Mouse (Mus musculus): Measurements from ENCODE around the gene Fcna. TPM values are rescaled to one million over a fixed set of nuclear protein-coding genes. Genes with fewer than 3 reads are reported as not detected.

Gene Fcna
- polyA plus RNA-seq (2015; fragmentation: Nextera tagmentation; extraction: Ambion mirVana) = 2.2 and 2.7 TPM in 2 replicates

GRCm38 (mm10) chr2:25627811-25628210 lies at the start of gene Fcna:
Fcna (minus strand) TSS chr2:25628030.
- no peak within 1 kb of the TSS for H3K27ac ChIP-seq (replicated peaks)
- no peak within 1 kb of the TSS for H3K4me2 ChIP-seq (replicated peaks)
- no peaks in the 10 kb centered on the region for H3K4me1 ChIP-seq
- H3K4me3 ChIP-seq = no peak within 1 kb of the TSS
- no peaks in the 10 kb centered on the region for H3K27me3 ChIP-seq
- WGBS = 86% methylated on average over 6 of the region's 6 CpGs
- no peaks in the 10 kb centered on the region for H3K9me3 ChIP-seq
- no peak for ATAC-seq (replicated peaks)
- no peaks in the 10 kb centered on the region for H3K36me3 ChIP-seq
- no peak within 1 kb of the TSS for H3K9ac ChIP-seq (replicated peaks)

- 93% methylated on average over 3 of the region's 3 CpGs for WGBS
- Histone ChIP-seq H3K27ac (replicated peaks) (no peak within 1 kb of the TSS), H3K27me3 (no peaks in the 10 kb centered on the region), H3K36me3 (no peaks in the 10 kb centered on the region), H3K4me1 (no peaks in the 10 kb centered on the region), H3K4me2 (replicated peaks) (no peak within 1 kb of the TSS), H3K9me3 (no peaks in the 10 kb centered on the region), H3K9ac (replicated peaks) (no peak within 1 kb of the TSS), H3K4me3 (no peak within 1 kb of the TSS)
- no peak for ATAC-seq (replicated peaks)
These were observed 48.7 kb upstream of the Fcna start, which contains the start of gene Lcn6 for GRCm38 (mm10) chr2:25676486-25676885. Lcn6 (plus strand) TSS chr2:25676786.

- Histone ChIP-seq H3K36me3 (no peaks in the 10 kb centered on the region), H3K9me3 (no peaks in the 10 kb centered on the region), H3K4me3 (no peak overlapping the region), H3K4me2 (replicated peaks) (no peak overlapping the region), H3K9ac (replicated peaks) (no peak overlapping the region), H3K4me1 (no peaks in the 10 kb centered on the region), H3K27me3 (no peaks in the 10 kb centered on the region), H3K27ac (replicated peaks) (no peak overlapping the region)
- no peak for ATAC-seq (replicated peaks)
- 63% methylated on average over 1 of the region's 1 CpGs for WGBS
These were observed 38.7 kb upstream of the Fcna start for GRCm38 (mm10) chr2:25666516-25666915.

- Histone ChIP-seq H3K9me3 (no peaks in the 10 kb centered on the region), H3K36me3 (no peaks in the 10 kb centered on the region), H3K9ac (replicated peaks) (no peak overlapping the region), H3K4me1 (no peaks in the 10 kb centered on the region), H3K4me3 (no peak overlapping the region), H3K27me3 (no peaks in the 10 kb centered on the region), H3K4me2 (replicated peaks) (no peak overlapping the region), H3K27ac (replicated peaks) (no peak overlapping the region)
- 82% methylated on average over 5 of the region's 5 CpGs for WGBS
- ATAC-seq (replicated peaks) = no peak
These were observed 36.3 kb upstream of the Fcna start for GRCm38 (mm10) chr2:25664125-25664524.

- 67% methylated on average over 1 of the region's 1 CpGs for WGBS
- Histone ChIP-seq H3K4me3 (no peak overlapping the region), H3K27me3 (no peaks in the 10 kb centered on the region), H3K27ac (replicated peaks) (no peak overlapping the region), H3K9me3 (no peaks in the 10 kb centered on the region), H3K4me2 (replicated peaks) (no peak overlapping the region), H3K36me3 (no peaks in the 10 kb centered on the region), H3K4me1 (no peaks in the 10 kb centered on the region), H3K9ac (replicated peaks) (no peak overlapping the region)
- ATAC-seq (replicated peaks) = no peak
These were observed 35.7 kb upstream of the Fcna start for GRCm38 (mm10) chr2:25663511-25663910.

GRCm38 (mm10) chr2:25661245-25661970 lies 33.6 kb upstream of the Fcna start:
- H3K27ac ChIP-seq (replicated peaks) = no peak overlapping the region
- no peaks in the 10 kb centered on the region for H3K9me3 ChIP-seq
- H3K36me3 ChIP-seq = no peaks in the 10 kb centered on the region
- no peaks in the 10 kb centered on the region for H3K4me1 ChIP-seq
- ATAC-seq (replicated peaks) = no peak
- no peak overlapping the region for H3K9ac ChIP-seq (replicated peaks)
- 81% methylated on average over 6 of the region's 6 CpGs for WGBS
- H3K4me3 ChIP-seq = no peak overlapping the region
- H3K27me3 ChIP-seq = no peaks in the 10 kb centered on the region
- H3K4me2 ChIP-seq (replicated peaks) = no peak overlapping the region

- Histone ChIP-seq H3K36me3 (no peaks in the 10 kb centered on the region), H3K4me1 (no peaks in the 10 kb centered on the region), H3K9ac (replicated peaks) (no peak overlapping the region), H3K27ac (replicated peaks) (no peak overlapping the region), H3K4me2 (replicated peaks) (no peak overlapping the region), H3K27me3 (no peaks in the 10 kb centered on the region), H3K9me3 (no peaks in the 10 kb centered on the region), H3K4me3 (no peak overlapping the region)
- ATAC-seq (replicated peaks) = no peak
- 95% methylated on average over 8 of the region's 8 CpGs for WGBS
These were observed 32.4 kb upstream of the Fcna start for GRCm38 (mm10) chr2:25660279-25660678.

- H3K4me1 ChIP-seq = no peaks in the 10 kb centered on the region
- no peak within 1 kb of the TSS for H3K9ac ChIP-seq (replicated peaks)
- no peaks in the 10 kb centered on the region for H3K27me3 ChIP-seq
These were observed 29.8 kb upstream of the Fcna start, which contains the start of gene Lcn5 for GRCm38 (mm10) chr2:25657652-25658051. Lcn5 (plus strand) TSS chr2:25657952.

GRCm38 (mm10) chr2:25657246-25657645 lies 29.4 kb upstream of the Fcna start:
- WGBS = 83% methylated on average over 4 of the region's 4 CpGs
- ATAC-seq (replicated peaks) = no peak
- Histone ChIP-seq H3K27ac (replicated peaks) (no peak overlapping the region), H3K4me3 (no peak overlapping the region), H3K9me3 (no peaks in the 10 kb centered on the region), H3K36me3 (no peaks in the 10 kb centered on the region), H3K27me3 (no peaks in the 10 kb centered on the region), H3K4me2 (replicated peaks) (no peak overlapping the region), H3K9ac (replicated peaks) (no peak overlapping the region), H3K4me1 (no peaks in the 10 kb centered on the region)

More at GRCm38 (mm10) chr2:25657652-25658051, 29.8 kb upstream of the Fcna start, which contains the start of gene Lcn5:
- Histone ChIP-seq H3K4me2 (replicated peaks) (no peak within 1 kb of the TSS), H3K27ac (replicated peaks) (no peak within 1 kb of the TSS), H3K4me3 (no peak within 1 kb of the TSS), H3K36me3 (no peaks in the 10 kb centered on the region), H3K9me3 (no peaks in the 10 kb centered on the region)
- ATAC-seq (replicated peaks) = no peak

GRCm38 (mm10) chr2:25656691-25657090 lies 28.9 kb upstream of the Fcna start:
- Histone ChIP-seq H3K36me3 (no peaks in the 10 kb centered on the region), H3K27me3 (no peaks in the 10 kb centered on the region), H3K27ac (replicated peaks) (no peak overlapping the region), H3K9ac (replicated peaks) (no peak overlapping the region), H3K4me2 (replicated peaks) (no peak overlapping the region), H3K4me1 (no peaks in the 10 kb centered on the region), H3K4me3 (no peak overlapping the region), H3K9me3 (no peaks in the 10 kb centered on the region)
- WGBS = 79% methylated on average over 4 of the region's 4 CpGs
- no peak for ATAC-seq (replicated peaks)

- no peak for ATAC-seq (replicated peaks)
- Histone ChIP-seq H3K9me3 (no peaks in the 10 kb centered on the region), H3K36me3 (no peaks in the 10 kb centered on the region), H3K27me3 (no peaks in the 10 kb centered on the region), H3K4me1 (no peaks in the 10 kb centered on the region), H3K4me2 (replicated peaks) (no peak overlapping the region), H3K4me3 (no peak overlapping the region), H3K27ac (replicated peaks) (no peak overlapping the region), H3K9ac (replicated peaks) (no peak overlapping the region)
- WGBS = 79% methylated on average over 1 of the region's 1 CpGs
These were observed 26.7 kb upstream of the Fcna start for GRCm38 (mm10) chr2:25654502-25654901.

- Histone ChIP-seq H3K27ac (replicated peaks) (no peak within 1 kb of the TSS), H3K27me3 (no peaks in the 10 kb centered on the region), H3K36me3 (no peaks in the 10 kb centered on the region), H3K9me3 (no peaks in the 10 kb centered on the region), H3K4me1 (no peaks in the 10 kb centered on the region), H3K9ac (replicated peaks) (no peak within 1 kb of the TSS), H3K4me2 (replicated peaks) (no peak within 1 kb of the TSS), H3K4me3 (no peak within 1 kb of the TSS)
- 95% methylated on average over 2 of the region's 2 CpGs for WGBS
- no peak for ATAC-seq (replicated peaks)
These were observed 25.1 kb upstream of the Fcna start, which contains the start of gene Lcn8 for GRCm38 (mm10) chr2:25652902-25653301. Lcn8 (plus strand) TSS chr2:25653120.

GRCm38 (mm10) chr2:25639890-25640289 lies 12.1 kb upstream of the Fcna start:
- Histone ChIP-seq H3K9ac (replicated peaks) (no peak overlapping the region), H3K4me2 (replicated peaks) (no peak overlapping the region), H3K4me1 (no peaks in the 10 kb centered on the region), H3K4me3 (no peak overlapping the region), H3K9me3 (no peaks in the 10 kb centered on the region), H3K27ac (replicated peaks) (no peak overlapping the region), H3K36me3 (no peaks in the 10 kb centered on the region), H3K27me3 (no peaks in the 10 kb centered on the region)
- 17% methylated on average over 6 of the region's 6 CpGs for WGBS
- ATAC-seq (replicated peaks) = no peak

All from forebrain, embryonic 15.5 days (tissue).